Mouse (Mus musculus) frontal cortex, adult (tissue): ENCODE measurements at regions not wholly inside any gene's neighbourhood (a gene's known extent, or its start where the extent isn't known, plus 50 kb on each side); places are given as distances from the start of the nearest gene placed in this dataset.
A peak's percentile ranks its signal among the peaks of the same experiment; 100 is the strongest.

Source experiments
- ATAC-seq: cut with Nextera tagmentation; 2 replicates; pipeline ENCODE4 v1.9.2; 2017; ENCODE audit warnings: mild to moderate bottlenecking, moderate library complexity, mixed read lengths; ENCODE audit not compliant: low TSS enrichment

GRCm38 (mm10) chr16:65250426-65250825 lies 144.8 kb upstream of the Htr1f start:
- ATAC-seq = no peak

DNA sequence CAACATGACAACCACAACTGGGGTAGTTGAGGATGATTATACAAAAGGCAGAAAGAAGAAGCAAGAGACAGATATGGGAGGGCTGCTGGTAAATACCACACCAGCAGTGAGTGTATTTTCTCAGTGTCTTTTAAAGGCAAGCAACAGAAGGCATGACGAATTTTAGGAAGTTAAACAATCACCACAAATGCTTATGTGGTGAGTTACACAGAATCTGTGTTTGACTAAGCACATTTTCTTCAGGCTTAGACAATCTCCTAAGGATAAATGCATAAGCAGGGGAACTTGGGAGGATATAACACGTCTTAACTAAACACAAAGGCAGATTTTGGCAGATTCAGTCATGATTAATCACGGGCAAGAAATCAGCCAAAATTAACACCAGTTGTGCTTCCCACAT lies 141.8 kb upstream of the Htr1f start:
- peak; percentile 99 for ATAC-seq

- no peak for ATAC-seq
These were observed 128.8 kb upstream of the Htr1f start for GRCm38 (mm10) chr16:65234404-65234803.

GRCm38 (mm10) chr16:65233964-65234363 lies 128.3 kb upstream of the Htr1f start:
- ATAC-seq = no peak

GRCm38 (mm10) chr16:65219434-65219833 lies 113.8 kb upstream of the Htr1f start:
- ATAC-seq = peak; percentile 70

- ATAC-seq = peak; percentile 96
These were observed 106.7 kb upstream of the Htr1f start for GRCm38 (mm10) chr16:65212367-65212766.

GRCm38 (mm10) chr16:65201329-65201728 lies 95.7 kb upstream of the Htr1f start:
- no peak for ATAC-seq

DNA sequence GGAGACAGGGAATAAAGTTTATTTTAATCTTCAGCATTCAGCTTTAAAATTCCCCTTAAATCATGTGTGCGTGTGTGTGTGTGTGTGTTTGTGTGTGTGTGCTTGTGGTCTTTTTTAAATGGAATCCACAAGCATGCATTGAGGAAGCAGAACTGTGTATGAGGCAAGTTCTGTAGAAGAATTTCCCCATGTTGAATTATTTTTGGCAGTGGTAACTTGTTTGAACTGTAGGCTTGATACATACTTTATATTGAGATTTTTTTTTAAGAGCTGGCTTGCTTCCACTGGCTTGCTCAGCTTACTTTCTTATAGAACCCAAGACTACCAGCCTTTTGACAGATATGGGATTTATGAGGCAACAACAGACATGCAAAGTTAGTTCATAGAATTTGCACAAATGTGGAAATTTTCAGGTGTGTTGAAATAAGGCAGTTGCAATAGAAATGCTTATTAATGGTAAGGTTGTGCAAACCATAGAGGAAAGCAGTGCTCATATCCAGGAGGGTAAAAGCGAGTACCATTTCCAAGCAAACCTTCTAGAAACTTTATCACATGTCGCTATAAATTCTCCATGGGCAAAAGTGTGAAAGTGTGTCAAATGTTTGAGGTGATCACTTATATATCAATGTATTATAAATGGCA lies 91.7 kb upstream of the Htr1f start:
- ATAC-seq = no peak

DNA sequence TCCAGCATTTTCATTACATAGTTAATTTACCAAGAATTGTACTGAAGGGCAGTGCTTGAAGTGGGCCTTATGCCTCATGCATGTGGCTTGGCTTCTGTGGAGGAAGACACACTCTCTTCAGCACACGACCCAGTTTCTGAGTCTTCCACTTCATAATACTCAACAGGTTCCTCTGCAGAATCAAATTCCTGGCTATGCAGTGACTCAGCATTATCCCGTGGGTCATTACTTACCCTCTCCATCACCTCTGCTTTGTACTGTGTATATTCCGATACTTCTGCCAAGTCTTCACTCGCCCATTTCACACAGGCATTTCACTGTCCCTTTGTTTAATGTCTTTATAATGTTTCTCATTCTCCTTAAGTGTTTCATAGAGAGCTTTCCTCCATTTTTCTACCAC lies 90.1 kb upstream of the Htr1f start:
- ATAC-seq = no peak

GRCm38 (mm10) chr16:65191574-65192149 lies 86.0 kb upstream of the Htr1f start:
- ATAC-seq = no peak

- ATAC-seq = peak; percentile 27; the same call in 1 of the 2 replicates
These were observed 68.9 kb upstream of the Htr1f start for GRCm38 (mm10) chr16:65174561-65174960.

DNA sequence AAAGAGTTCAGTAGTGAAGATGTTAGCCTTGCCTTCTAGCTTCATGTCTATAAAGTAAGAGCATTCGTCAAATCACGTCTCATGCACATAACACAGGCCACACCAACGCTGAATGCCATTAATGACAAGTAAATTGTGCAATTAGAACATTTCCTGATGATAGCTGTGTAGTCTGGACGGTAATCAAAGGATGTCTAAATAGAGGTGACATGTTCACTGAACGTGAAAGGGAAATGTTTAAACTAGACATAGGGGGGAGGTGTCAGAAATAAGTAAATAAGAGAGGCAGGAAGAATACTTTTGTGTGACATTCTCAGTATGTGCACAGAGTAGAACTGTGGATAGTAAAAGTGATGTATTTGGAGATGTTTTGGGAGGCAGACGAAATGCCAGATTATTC lies 61.5 kb upstream of the Htr1f start:
- no peak for ATAC-seq

- ATAC-seq = no peak
These were observed 57.1 kb upstream of the Htr1f start for GRCm38 (mm10) chr16:65162766-65163165.

- no peak for ATAC-seq
These were observed 54.6 kb upstream of the Htr1f start for GRCm38 (mm10) chr16:65160286-65160685.

DNA sequence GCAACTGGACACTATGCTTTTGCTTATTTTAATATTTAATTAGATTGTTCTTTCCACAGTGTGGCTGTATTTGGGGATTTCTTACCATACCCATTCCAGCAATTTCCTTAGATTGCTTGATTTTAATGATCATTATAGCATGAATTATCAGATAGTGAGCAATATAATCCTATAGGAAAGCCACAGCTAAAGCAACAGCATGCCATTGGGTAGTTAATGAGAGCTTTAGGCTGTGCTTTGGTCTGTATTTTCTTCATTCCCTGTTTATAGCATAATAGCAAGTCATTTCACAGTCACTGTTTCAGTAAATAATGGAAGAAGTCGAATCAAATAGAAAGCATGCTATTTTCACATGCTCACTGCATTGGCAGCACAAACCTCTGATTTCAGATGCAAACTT lies 49.9 kb upstream of the Htr1f start:
- ATAC-seq = no peak
